Mouse (Mus musculus) cerebellum, adult 2 months (tissue): ENCODE data around the gene Ctdsp1. TPM values are rescaled to one million over a fixed set of nuclear protein-coding genes. Genes with fewer than 3 reads are reported as not detected.

Source experiments
- DNase-seq, 2 experiments: peaks; one replicate each; pipeline ENCODE4 v3.0.0; 2021
- H3K27ac ChIP-seq: fragments of 200-500 bp; 2 replicates; pipeline ENCODE4 v1.5.1; 2012; ENCODE audit warnings: low read length, control low read depth, inconsistent platforms; ENCODE audit not compliant: insufficient read depth
- H3K27me3 ChIP-seq: fragments of 200-500 bp; 2 replicates; pipeline ENCODE4 v1.6.1; 2012; ENCODE audit warnings: inconsistent platforms, mild to moderate bottlenecking, low read length, moderate library complexity; ENCODE audit not compliant: control insufficient read depth, insufficient read depth
- H3K4me1 ChIP-seq: fragments of 200-500 bp; 2 replicates; pipeline ENCODE4 v1.6.1; 2011; ENCODE audit warnings: low read length; ENCODE audit not compliant: control insufficient read depth, insufficient read depth
- H3K4me3 ChIP-seq: fragments of 200-500 bp; replicated peaks from 2 replicates; pipeline ENCODE3; 2011; ENCODE audit warnings: mild to moderate bottlenecking, low read depth, low read length, control low read depth; ENCODE audit not compliant: insufficient read depth
- CTCF ChIP-seq: fragments of 200-500 bp; IDR thresholded peaks from 2 replicates; pipeline ENCODE4 v1.5.1; 2011; ENCODE audit warnings: low read depth, mild to moderate bottlenecking, control low read depth, low read length, moderate library complexity, borderline replicate concordance; ENCODE audit not compliant: insufficient read depth
- POLR2A ChIP-seq: fragments of 200-500 bp; IDR thresholded peaks from 2 replicates; pipeline ENCODE4 v1.6.1; 2011; ENCODE audit warnings: low read length, control low read depth, borderline replicate concordance; ENCODE audit not compliant: insufficient read depth
- WGBS: fragments of 180-500 bp; shearing (Covaris S2); methylation state at CpG from one replicate; pipeline ENCODE4 v1.1.7; 2018; 5-methylcytosine and 5-hydroxymethylcytosine counted together
- polyA plus RNA-seq: library from polyadenylated mRNA; depleted of rRNA; stranded (reverse); fragments of >200 nt; gene quantifications from 2 replicates; pipeline ENCODE4 v1.2.3, GENCODE M21; 2012

The Ctdsp1 gene
- polyA plus RNA-seq, 1 experiment, result 35.7 TPM

GRCm38 (mm10) chr1:74381588-74382021, 9.7 kb upstream of the Ctdsp1 start:
- no peak overlapping the region for H3K27ac ChIP-seq
- H3K27me3 ChIP-seq, result no peaks in the 10 kb centered on the region
- DNase-seq, result no peak
- TF ChIP-seq CTCF (no peak), POLR2A (no peak)
- no peaks in the 10 kb centered on the region for H3K4me1 ChIP-seq
- WGBS, result 86% methylated on average over 10 of the region's 10 CpGs
- H3K4me3 ChIP-seq, result no peak overlapping the region

GRCm38 (mm10) chr1:74383385-74383784, 7.9 kb upstream of the Ctdsp1 start:
- Histone ChIP-seq H3K27me3 (no peaks in the 10 kb centered on the region), H3K4me1 (no peaks in the 10 kb centered on the region), H3K4me3 (no peak overlapping the region), H3K27ac (no peak overlapping the region)
- WGBS, result 92% methylated on average over 13 of the region's 13 CpGs
- DNase-seq, result no peak
- no peak for TF ChIP-seq CTCF
- no peak for TF ChIP-seq POLR2A

GRCm38 (mm10) chr1:74384525-74384924, 6.8 kb upstream of the Ctdsp1 start:
- Histone ChIP-seq H3K27ac (no peak overlapping the region), H3K4me3 (no peak overlapping the region), H3K27me3 (no peaks in the 10 kb centered on the region), H3K4me1 (no peaks in the 10 kb centered on the region)
- TF ChIP-seq POLR2A (no peak), CTCF (no peak)
- WGBS, result 42% methylated on average over 8 of the region's 8 CpGs
- no peak for DNase-seq

GRCm38 (mm10) chr1:74385064-74385463, 6.2 kb upstream of the Ctdsp1 start:
- H3K4me1 ChIP-seq, result no peaks in the 10 kb centered on the region
- H3K27ac ChIP-seq, result no peak overlapping the region
- WGBS, result 93% methylated on average over 10 of the region's 10 CpGs
- no peak overlapping the region for H3K4me3 ChIP-seq
- TF ChIP-seq CTCF, result no peak
- no peak for TF ChIP-seq POLR2A
- peak in 1 of 2 experiments; percentile 18 for DNase-seq
- no peaks in the 10 kb centered on the region for H3K27me3 ChIP-seq

GRCm38 (mm10) chr1:74385531-74385930, 5.8 kb upstream of the Ctdsp1 start:
- 93% methylated on average over 8 of the region's 8 CpGs for WGBS
- H3K4me1 ChIP-seq, result no peaks in the 10 kb centered on the region
- no peak overlapping the region for H3K4me3 ChIP-seq
- TF ChIP-seq CTCF, result no peak
- TF ChIP-seq POLR2A, result no peak
- no peak for DNase-seq
- no peaks in the 10 kb centered on the region for H3K27me3 ChIP-seq
- H3K27ac ChIP-seq, result no peak overlapping the region

GRCm38 (mm10) chr1:74386363-74386713, 5.0 kb upstream of the Ctdsp1 start:
- no peaks in the 10 kb centered on the region for H3K4me1 ChIP-seq
- WGBS, result 16% methylated on average over 10 of the region's 10 CpGs
- H3K27me3 ChIP-seq, result no peaks in the 10 kb centered on the region
- H3K27ac ChIP-seq, result peak overlapping the region; percentile 97
- DNase-seq, result no peak
- TF ChIP-seq CTCF (no peak), POLR2A (no peak)
- peak overlapping the region; percentile 91 for H3K4me3 ChIP-seq

GRCm38 (mm10) chr1:74386714-74387385, 4.5 kb upstream of the Ctdsp1 start:
- H3K27me3 ChIP-seq, result no peaks in the 10 kb centered on the region
- peak; percentile 93 to 98 for DNase-seq
- peak; percentile 35; the same call in 1 of the 2 replicates for TF ChIP-seq CTCF
- no peak; the same call in 1 of the 2 replicates for TF ChIP-seq POLR2A
- H3K4me1 ChIP-seq, result no peaks in the 10 kb centered on the region
- WGBS, result under 1% methylated on average over 26 of the region's 26 CpGs
- peak overlapping the region; percentile 91 for H3K4me3 ChIP-seq
- H3K27ac ChIP-seq, result peak overlapping the region; percentile 97

- TF ChIP-seq POLR2A (no peak), CTCF (no peak)
- Histone ChIP-seq H3K4me1 (no peaks in the 10 kb centered on the region), H3K4me3 (peak overlapping the region; percentile 91), H3K27me3 (no peaks in the 10 kb centered on the region), H3K27ac (peak overlapping the region; percentile 97)
- DNase-seq, result no peak
- WGBS, result 32% methylated on average over 15 of the region's 15 CpGs
Measured at GRCm38 (mm10) chr1:74387386-74387988, 3.8 kb upstream of the Ctdsp1 start.
